Mouse (Mus musculus) spleen, postnatal 14 days (tissue): Measurements from ENCODE around the gene Wnt10a.

ENCODE experiments used
- DNase-seq, 2 experiments: peaks; one replicate each; pipeline ENCODE4 v3.0.0; 2021 to 2022; ENCODE audit warnings: low spot score in 2 of 2

Wnt10a gene

GRCm38 (mm10) chr1:74791249-74791648 is at the start of gene Wnt10a:
TSS of gene Wnt10a (plus strand) at chr1:74791516.
- DNase-seq = no peak

GRCm38 (mm10) chr1:74747335-74747734 is 44.0 kb upstream of the Wnt10a start:
- no peak for DNase-seq

DNA sequence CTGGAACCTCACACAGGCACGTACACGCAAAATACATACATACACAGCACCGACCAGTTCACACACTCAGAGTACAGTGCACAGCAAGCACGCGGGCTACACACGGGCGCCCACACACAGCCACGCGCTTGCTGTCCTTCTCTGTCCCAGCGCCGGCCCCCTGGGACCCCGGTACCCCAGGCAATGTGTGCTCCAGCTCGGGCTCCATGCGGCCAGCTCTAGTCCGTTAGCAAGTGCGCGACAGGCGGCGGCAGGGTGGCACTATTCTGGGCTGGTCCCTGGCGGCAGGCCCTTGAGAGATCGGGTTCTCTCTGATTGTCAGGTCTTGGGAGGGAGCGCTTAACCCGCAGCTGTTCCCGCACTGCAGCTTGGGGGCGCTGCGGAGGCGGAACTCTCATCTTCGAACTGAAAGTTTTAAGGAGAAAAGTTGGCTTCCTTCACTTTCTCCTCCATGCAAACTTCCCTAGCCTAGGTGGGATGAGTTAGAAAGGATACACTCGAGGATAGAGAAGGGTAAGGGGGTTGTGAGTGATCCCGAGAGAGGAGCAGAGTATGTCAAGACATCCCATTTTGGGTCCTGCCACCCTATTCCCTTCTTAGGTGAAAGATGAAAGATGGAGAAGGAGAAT is 42.6 kb upstream of the Wnt10a start, which contains the start of gene Prkag3:
Prkag3 (minus strand) TSS at position 579 of the 629 bp plus-strand sequence.
- peak; percentile 23 to 55 for DNase-seq

GRCm38 (mm10) chr1:74749301-74749700 is 42.0 kb upstream of the Wnt10a start:
- no peak for DNase-seq

GRCm38 (mm10) chr1:74750683-74751082 is 40.6 kb upstream of the Wnt10a start:
- no peak for DNase-seq

GRCm38 (mm10) chr1:74752150-74752549 is 39.2 kb upstream of the Wnt10a start:
- DNase-seq = no peak

- no peak for DNase-seq
Observed at GRCm38 (mm10) chr1:74752833-74753232, 38.5 kb upstream of the Wnt10a start.

GRCm38 (mm10) chr1:74753266-74753974 is 37.9 kb upstream of the Wnt10a start:
- DNase-seq = no peak

DNA sequence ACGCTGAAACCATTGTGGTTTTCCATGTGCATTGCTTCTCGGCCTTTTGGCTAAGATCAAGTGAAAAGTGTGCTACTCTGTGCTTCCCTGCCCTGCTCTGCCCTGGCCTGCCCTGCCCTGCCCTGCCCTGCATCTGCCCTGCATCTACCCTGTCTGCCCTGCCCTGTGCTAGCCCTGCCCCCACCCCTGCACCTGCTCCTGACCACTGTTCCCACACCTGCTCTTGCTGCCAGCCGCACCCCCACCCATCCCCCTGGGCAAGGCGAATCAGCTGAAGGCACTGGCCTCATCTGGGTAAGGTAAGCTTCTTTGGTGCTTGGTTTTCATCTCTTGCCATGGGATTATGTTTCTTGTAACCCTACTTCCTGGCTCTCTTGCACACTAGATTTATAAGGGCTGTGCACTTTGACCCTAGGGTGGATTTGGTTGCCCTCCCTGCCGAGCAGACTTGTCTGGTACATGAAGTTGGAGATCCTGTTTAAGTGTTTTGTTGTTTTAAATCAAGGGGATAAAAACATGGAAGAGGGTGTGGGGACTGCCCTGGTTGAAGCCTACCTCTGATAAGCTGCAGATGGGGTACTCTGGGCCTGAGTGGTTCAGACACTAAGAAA is 37.0 kb upstream of the Wnt10a start:
- no peak for DNase-seq

DNA sequence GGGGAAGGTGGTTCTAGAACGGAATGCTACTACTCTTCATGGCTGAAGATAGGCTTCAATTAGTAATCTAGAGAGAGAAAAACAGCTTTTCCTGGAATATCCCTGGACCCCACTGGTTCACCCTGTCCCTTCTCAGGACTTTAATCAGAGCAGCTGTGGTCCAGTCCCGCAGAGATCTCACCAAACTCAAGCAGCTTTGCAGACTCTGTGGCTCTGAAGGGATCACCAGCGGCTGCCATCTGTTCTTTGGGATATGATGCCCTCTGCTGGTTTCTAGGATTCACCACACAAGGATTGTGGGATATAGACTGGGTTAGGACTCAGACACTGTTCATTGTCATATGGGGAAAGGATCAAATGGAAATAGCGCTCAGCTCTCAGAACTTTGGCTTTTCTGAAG is 31.5 kb upstream of the Wnt10a start:
- no peak for DNase-seq

GRCm38 (mm10) chr1:74763081-74763480 is 28.2 kb upstream of the Wnt10a start:
- peak; percentile 36 to 64 for DNase-seq

GRCm38 (mm10) chr1:74770727-74771466 is 20.4 kb upstream of the Wnt10a start:
- DNase-seq = no peak

DNA sequence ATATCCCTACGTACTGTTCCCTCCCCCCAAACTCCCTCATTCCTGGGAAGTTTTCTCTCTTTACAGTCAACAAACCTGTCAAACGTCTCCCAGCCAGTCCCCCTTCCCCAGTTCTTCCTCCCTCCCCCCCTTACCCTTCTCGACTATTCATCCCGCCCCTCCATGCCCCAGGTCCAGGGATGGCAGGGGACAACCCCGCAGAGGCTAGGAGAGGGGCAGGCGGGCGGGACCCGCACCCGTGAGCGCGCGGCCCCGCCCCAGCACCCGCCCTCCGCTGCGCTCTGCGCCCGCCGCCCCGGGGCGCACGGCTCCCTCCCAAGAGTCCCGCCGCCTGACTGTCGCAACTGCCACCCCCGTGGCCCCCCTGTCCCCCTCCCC is 19.9 kb upstream of the Wnt10a start:
- DNase-seq = no peak

- no peak for DNase-seq
Observed at GRCm38 (mm10) chr1:74771845-74771930, 19.6 kb upstream of the Wnt10a start, which contains the start of gene Wnt6. TSS of gene Wnt6 (plus strand) at chr1:74771892.

DNA sequence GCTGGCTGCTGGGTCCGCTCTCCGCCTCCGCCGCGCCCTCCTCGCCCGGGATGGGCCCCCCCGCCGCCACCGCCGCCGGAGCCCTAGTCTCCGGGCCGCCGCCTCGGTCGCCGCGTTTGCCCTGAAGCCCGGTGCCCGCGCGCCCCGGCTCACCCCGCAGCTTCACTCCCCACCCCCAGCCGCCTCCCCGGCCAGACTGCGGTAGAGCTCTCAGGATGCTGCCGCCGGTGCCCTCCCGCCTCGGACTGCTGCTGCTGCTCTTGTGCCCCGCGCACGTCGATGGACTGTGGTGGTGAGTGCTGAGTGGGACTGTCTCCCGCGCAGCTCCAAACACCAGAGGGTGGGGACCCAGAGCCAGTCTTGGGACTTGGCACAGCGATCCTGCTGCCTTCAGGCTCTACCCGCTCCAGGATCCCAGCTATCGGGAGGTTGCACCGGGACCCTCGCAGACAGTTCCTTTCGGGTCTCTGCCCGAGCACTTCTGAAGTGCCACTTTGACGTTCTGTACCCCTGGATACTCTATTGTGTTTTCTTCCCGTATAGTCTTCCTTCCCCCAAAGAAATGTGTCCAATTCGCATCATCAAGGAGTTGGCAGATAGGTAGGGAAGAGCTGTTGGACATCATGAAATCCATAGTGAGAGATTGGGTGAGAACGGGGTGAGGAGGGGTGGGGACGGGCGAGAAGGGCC is 19.2 kb upstream of the Wnt10a start:
- no peak for DNase-seq

DNA sequence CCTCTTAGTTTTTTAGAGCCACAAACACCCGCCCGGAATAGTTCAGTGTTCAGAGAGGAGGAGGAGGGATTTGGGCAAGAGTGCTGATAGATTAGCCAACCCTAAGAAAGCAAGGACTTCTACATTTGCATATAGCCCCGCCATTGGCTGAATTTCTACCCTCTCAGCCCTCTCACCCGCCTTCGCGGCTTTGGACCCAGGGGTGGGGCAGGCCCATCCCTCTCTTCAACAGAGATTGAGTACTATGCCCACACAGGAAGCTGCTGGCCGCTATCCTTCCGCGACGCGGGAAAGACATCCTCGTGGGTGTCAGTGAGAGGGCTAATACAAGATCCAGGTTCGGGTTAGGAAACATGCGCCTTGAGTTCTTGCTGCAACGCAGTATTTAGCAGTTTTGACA is 18.2 kb upstream of the Wnt10a start:
- peak in 1 of 2 experiments; percentile 43 for DNase-seq

DNA sequence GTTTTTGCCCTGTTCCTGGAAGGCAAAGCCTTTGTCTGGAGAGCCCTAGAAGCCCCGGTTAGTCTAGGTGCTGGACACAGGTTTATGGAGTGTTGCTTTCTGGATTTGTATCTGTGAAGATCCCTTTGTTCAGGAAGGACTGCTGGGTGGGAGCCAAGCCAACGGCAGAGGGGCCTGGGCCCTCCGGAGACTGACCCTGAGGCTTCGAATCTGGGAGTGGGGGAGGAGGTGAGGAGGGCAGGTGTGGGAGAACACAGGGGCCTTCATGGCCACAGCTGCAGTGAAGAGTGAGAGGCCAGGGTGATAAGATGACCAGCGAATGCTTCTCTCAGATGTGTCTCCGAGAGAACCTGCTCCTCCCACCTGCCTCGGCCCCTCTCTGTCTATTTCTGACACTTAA is 17.3 kb upstream of the Wnt10a start:
- no peak for DNase-seq

GRCm38 (mm10) chr1:74775816-74776215 is 15.5 kb upstream of the Wnt10a start:
- DNase-seq = no peak

- DNase-seq = no peak
Observed at GRCm38 (mm10) chr1:74778934-74779486, 12.3 kb upstream of the Wnt10a start.

- DNase-seq = no peak
Observed at GRCm38 (mm10) chr1:74782045-74782444, 9.3 kb upstream of the Wnt10a start.

GRCm38 (mm10) chr1:74783554-74783953 is 7.8 kb upstream of the Wnt10a start:
- DNase-seq = no peak
